8 mouse cellular contexts compared by ENCODE assay signal in the genomic region with DNA sequence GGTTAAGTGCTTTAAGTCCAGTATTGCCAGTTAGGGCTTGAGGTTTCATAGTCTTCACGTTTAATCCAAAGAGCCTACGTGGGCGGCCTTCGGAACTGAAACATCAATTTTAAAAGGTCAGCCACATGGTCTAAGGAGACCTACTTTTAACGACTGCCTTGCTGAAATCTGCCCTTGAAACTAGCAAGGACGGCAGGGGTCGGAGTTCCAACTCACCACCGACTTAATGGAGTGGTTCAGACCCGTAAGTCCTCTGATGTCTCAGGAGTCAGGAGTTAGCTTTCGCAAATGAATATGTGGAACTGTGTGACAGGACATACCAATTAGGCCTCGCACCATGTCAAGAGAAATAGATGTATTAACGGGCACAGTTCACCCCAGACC. TPM values are rescaled to one million over a fixed set of nuclear protein-coding genes. Genes with fewer than 3 reads are reported as not detected.
DNase-seq lines count a peak whose midpoint lies in the region; ATAC-seq and TF ChIP-seq lines count a peak whose summit lies in the region.

No protein-coding gene starts in this region.

- H3K27me3 ChIP-seq in heart, embryonic 10.5 days (ENCODE audit: insufficient read depth, poor library complexity, severe bottlenecking): no peaks in the 10 kb centered on the region
- H3K27me3 ChIP-seq in ES-Bruce4 (ENCODE audit: control insufficient read depth, insufficient read depth, low read length, poor library complexity, severe bottlenecking): no peaks in the 10 kb centered on the region

- ATAC-seq in granulocyte monocyte progenitor cell, adult 5-6 weeks (replicated peaks; ENCODE audit: poor library complexity, severe bottlenecking): 0 out of 2 replicates have a peak, but pooled peaks have one; percentile 1
- ATAC-seq in megakaryocyte, adult 5-6 weeks (ENCODE audit: poor library complexity, severe bottlenecking): 0 out of 2 replicates have a peak, but pooled peaks have one; percentile 3
- no peak; the same call in 1 of the 2 replicates for ATAC-seq in monocyte, adult 5-6 weeks (replicated peaks; ENCODE audit: insufficient number of reproducible peaks, low FRiP score, low TSS enrichment, poor library complexity, severe bottlenecking)

- H3K36me3 ChIP-seq in heart, embryonic 10.5 days: peaks cover 30% of the 10 kb centered on the region
- peaks cover 17% of the 10 kb centered on the region for H3K36me3 ChIP-seq in ES-Bruce4 (ENCODE audit: control insufficient read depth, insufficient read depth, low read length, poor library complexity, severe bottlenecking)

- H3K27ac ChIP-seq in heart, embryonic 10.5 days: peak overlapping the region; percentile 92
- peak overlapping the region; percentile 11; the same call in 1 of the 2 replicates for H3K27ac ChIP-seq in ES-Bruce4 (ENCODE audit: insufficient read depth, low read length)

- intact Hi-C loops in heart, postnatal 25 days (cut with DNase I): no loop called here

- peak overlapping the region; percentile 78 for H3K4me3 ChIP-seq in heart, embryonic 10.5 days
- H3K4me3 ChIP-seq in ES-Bruce4 (ENCODE audit: low read depth, low read length): peak overlapping the region; percentile 86

- no peak for TF ChIP-seq EP300 in ES-Bruce4 (IDR thresholded peaks at IDR 0.05; ENCODE audit: insufficient read depth, low read depth, low read length)

- no peaks in the 10 kb centered on the region for H3K9me3 ChIP-seq in heart, embryonic 10.5 days
- H3K9me3 ChIP-seq in ES-Bruce4 (replicated peaks; ENCODE audit: control insufficient read depth, insufficient read depth, low read length, poor library complexity, severe bottlenecking): no peaks in the 10 kb centered on the region

- WGBS in heart, embryonic 10.5 days: 3% methylated on average over 12 of the region's 12 CpGs

- peaks cover 13% of the 10 kb centered on the region for H3K4me1 ChIP-seq in heart, embryonic 10.5 days
- H3K4me1 ChIP-seq in ES-Bruce4 (ENCODE audit: control insufficient read depth, insufficient read depth, low read length): no peaks in the 10 kb centered on the region

- no peak for TF ChIP-seq POLR2A in ES-Bruce4 (IDR thresholded peaks at IDR 0.05; ENCODE audit: insufficient read depth, low read length)

- no peak for TF ChIP-seq CTCF in ES-Bruce4 (IDR thresholded peaks at IDR 0.05; ENCODE audit: low read depth, low read length)

- no peak for DNase-seq in heart, embryonic 10.5 days (ENCODE audit: low spot score)
- DNase-seq in heart, postnatal 25 days (ENCODE audit: low spot score): no peak
- no peak for DNase-seq in right cerebral cortex, postnatal 4 days
- no peak for DNase-seq in retina, embryonic 14.5 days (ENCODE audit: low spot score)

- H3K9ac ChIP-seq in ES-Bruce4 (ENCODE audit: low read depth, poor library complexity, severe bottlenecking): peak overlapping the region; percentile 49

RNA-seq across cellular contexts. Expression of gene Uqcr10, which starts 0.5 kb away (rescaled TPM):
- polyA plus RNA-seq in heart, embryonic 10.5 days (2016; fragmentation: Nextera tagmentation; extraction: Ambion mirVana): 1,046 and 1,532 TPM in 2 replicates
- 1,000 to 10,000 TPM; 1,536 to 1,541 TPM for total RNA-seq in heart, postnatal 25 days (2021)
- polyA plus RNA-seq in ES-Bruce4 (2011; ENCODE audit: insufficient read depth, insufficient read length, low read depth, missing spikeins): 245 and 325 TPM in 2 replicates
- 357 and 416 TPM in 2 replicates for total RNA-seq in granulocyte monocyte progenitor cell, adult 5-6 weeks (2014; fragmentation: Nextera tagmentation)
- total RNA-seq in granulocyte monocyte progenitor cell, adult 5-6 weeks (2017): 189 and 204 TPM in 2 replicates
- 135 and 148 TPM in 2 replicates for total RNA-seq in megakaryocyte, adult 5-6 weeks (2015)
- 73.7 and 87.8 TPM in 2 replicates for total RNA-seq in megakaryocyte, adult 5-6 weeks (2017)
- 46.1 to 75.5 TPM (median 70.1 TPM) in 3 replicates for total RNA-seq in monocyte, adult 5-6 weeks (2017)

RNA-seq across cellular contexts. Expression of gene Zmat5, which starts 0.8 kb away (rescaled TPM):
- 63.4 and 66.7 TPM in 2 replicates for polyA plus RNA-seq in heart, embryonic 10.5 days (2016; fragmentation: Nextera tagmentation; extraction: Ambion mirVana)
- total RNA-seq in heart, postnatal 25 days (2021): 10 to 100 TPM; 25.7 to 26.3 TPM
- 15.3 and 19.3 TPM in 2 replicates for polyA plus RNA-seq in ES-Bruce4 (2011; ENCODE audit: insufficient read depth, insufficient read length, low read depth, missing spikeins)
- 28.1 and 50.8 TPM in 2 replicates for total RNA-seq in granulocyte monocyte progenitor cell, adult 5-6 weeks (2014; fragmentation: Nextera tagmentation)
- 6.9 and 19.7 TPM in 2 replicates for total RNA-seq in granulocyte monocyte progenitor cell, adult 5-6 weeks (2017)
- 35.2 and 45.0 TPM in 2 replicates for total RNA-seq in megakaryocyte, adult 5-6 weeks (2015)
- 11.7 and 12.5 TPM in 2 replicates for total RNA-seq in megakaryocyte, adult 5-6 weeks (2017)
- total RNA-seq in monocyte, adult 5-6 weeks (2017): 5.9 to 15.2 TPM (median 8.8 TPM) in 3 replicates

RNA-seq across cellular contexts. Expression of gene Cabp7, which starts 42.9 kb away (rescaled TPM):
- 0.11 and 0.15 TPM in 2 replicates for polyA plus RNA-seq in heart, embryonic 10.5 days (2016; fragmentation: Nextera tagmentation; extraction: Ambion mirVana)
- not detected for total RNA-seq in heart, postnatal 25 days (2021)
- 3.1 and 3.5 TPM in 2 replicates for polyA plus RNA-seq in ES-Bruce4 (2011; ENCODE audit: insufficient read depth, insufficient read length, low read depth, missing spikeins)
- total RNA-seq in granulocyte monocyte progenitor cell, adult 5-6 weeks (2014; fragmentation: Nextera tagmentation): not detected in 2 replicates
- not detected in 2 replicates for total RNA-seq in granulocyte monocyte progenitor cell, adult 5-6 weeks (2017)
- total RNA-seq in megakaryocyte, adult 5-6 weeks (2015): not detected in 2 replicates
- total RNA-seq in megakaryocyte, adult 5-6 weeks (2017): not detected in 2 replicates
- 0.85 TPM in 1 of 3 replicates, not detected in the others for total RNA-seq in monocyte, adult 5-6 weeks (2017)
